Mouse (Mus musculus): Measurements from ENCODE around the gene Hcar2. TPM values are rescaled to one million over a fixed set of nuclear protein-coding genes. Genes with fewer than 3 reads are reported as not detected.
A peak's percentile ranks its signal among the peaks of the same experiment; 100 is the strongest.

Hcar2 gene
- polyA plus RNA-seq, 1 experiment, result 2.7 TPM

- Histone ChIP-seq H3K27ac (ENCODE audit: control insufficient read depth, insufficient read depth, low read length) (no peak overlapping the region), H3K27me3 (ENCODE audit: control insufficient read depth, insufficient read depth, low read length) (no peaks in the 10 kb centered on the region), H3K36me3 (ENCODE audit: control insufficient read depth, insufficient read depth, low read length) (no peaks in the 10 kb centered on the region), H3K4me1 (replicated peaks; ENCODE audit: control insufficient read depth, insufficient read depth, low read length) (peaks cover 9% of the 10 kb centered on the region), H3K4me3 (ENCODE audit: control insufficient read depth, insufficient read depth, low read length) (peak overlapping the region; percentile 41)
- WGBS, result 12% methylated on average over 13 of the region's 13 CpGs
- no peak for DNase-seq
- TF ChIP-seq CTCF (IDR thresholded peaks at IDR 0.05; ENCODE audit: borderline replicate concordance, control insufficient read depth, extremely low read depth, insufficient read depth, low read length, poor library complexity) (no peak), POLR2A (IDR thresholded peaks at IDR 0.05; ENCODE audit: control insufficient read depth, extremely low read depth, insufficient read depth, low read length, poor library complexity) (no peak)
Observed at GRCm38 (mm10) chr5:123897352-123897751, 32.1 kb upstream of the Hcar2 start.

DNA sequence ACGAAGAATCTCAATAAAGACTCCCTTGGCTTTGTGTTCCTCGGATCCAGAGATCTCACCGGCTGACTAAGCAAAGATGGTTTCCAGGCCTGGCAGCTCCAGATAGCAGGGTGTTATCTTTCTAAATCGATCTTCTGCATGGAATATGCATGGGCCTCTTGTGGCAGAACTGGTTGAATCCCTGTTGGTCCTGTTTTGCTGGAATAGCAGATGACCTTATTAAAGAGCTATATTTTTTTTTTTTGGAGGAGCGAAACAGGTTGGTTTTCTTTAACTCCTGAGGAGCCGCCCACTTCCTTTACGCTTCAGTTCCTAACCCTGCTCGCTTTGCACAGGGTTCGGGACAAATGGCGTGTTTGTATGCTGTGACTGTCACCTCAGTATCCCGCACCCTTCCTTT is 31.1 kb upstream of the Hcar2 start:
- Histone ChIP-seq H3K4me3 (ENCODE audit: control insufficient read depth, insufficient read depth, low read length) (no peak overlapping the region), H3K36me3 (ENCODE audit: control insufficient read depth, insufficient read depth, low read length) (no peaks in the 10 kb centered on the region), H3K4me1 (replicated peaks; ENCODE audit: control insufficient read depth, insufficient read depth, low read length) (peaks cover 11% of the 10 kb centered on the region), H3K27me3 (ENCODE audit: control insufficient read depth, insufficient read depth, low read length) (no peaks in the 10 kb centered on the region), H3K27ac (ENCODE audit: control insufficient read depth, insufficient read depth, low read length) (no peak overlapping the region)
- no peak for TF ChIP-seq POLR2A (IDR thresholded peaks at IDR 0.05; ENCODE audit: control insufficient read depth, extremely low read depth, insufficient read depth, low read length, poor library complexity)
- no peak for TF ChIP-seq CTCF (IDR thresholded peaks at IDR 0.05; ENCODE audit: borderline replicate concordance, control insufficient read depth, extremely low read depth, insufficient read depth, low read length, poor library complexity)
- DNase-seq, result no peak
- WGBS, result 92% methylated on average over 11 of the region's 11 CpGs

- H3K4me3 ChIP-seq (ENCODE audit: control insufficient read depth, insufficient read depth, low read length), result no peak overlapping the region
- 49% methylated on average over 5 of the region's 5 CpGs for whole genome bisulfite sequencing
- no peak overlapping the region for H3K27ac ChIP-seq (ENCODE audit: control insufficient read depth, insufficient read depth, low read length)
- TF ChIP-seq CTCF (IDR thresholded peaks at IDR 0.05; ENCODE audit: borderline replicate concordance, control insufficient read depth, extremely low read depth, insufficient read depth, low read length, poor library complexity) (no peak), POLR2A (IDR thresholded peaks at IDR 0.05; ENCODE audit: control insufficient read depth, extremely low read depth, insufficient read depth, low read length, poor library complexity) (no peak)
- peaks cover 11% of the 10 kb centered on the region for H3K4me1 ChIP-seq (replicated peaks; ENCODE audit: control insufficient read depth, insufficient read depth, low read length)
- H3K36me3 ChIP-seq (ENCODE audit: control insufficient read depth, insufficient read depth, low read length), result no peaks in the 10 kb centered on the region
- H3K27me3 ChIP-seq (ENCODE audit: control insufficient read depth, insufficient read depth, low read length), result no peaks in the 10 kb centered on the region
- no peak for DNase-seq
Observed at GRCm38 (mm10) chr5:123893520-123893919, 28.2 kb upstream of the Hcar2 start.

DNA sequence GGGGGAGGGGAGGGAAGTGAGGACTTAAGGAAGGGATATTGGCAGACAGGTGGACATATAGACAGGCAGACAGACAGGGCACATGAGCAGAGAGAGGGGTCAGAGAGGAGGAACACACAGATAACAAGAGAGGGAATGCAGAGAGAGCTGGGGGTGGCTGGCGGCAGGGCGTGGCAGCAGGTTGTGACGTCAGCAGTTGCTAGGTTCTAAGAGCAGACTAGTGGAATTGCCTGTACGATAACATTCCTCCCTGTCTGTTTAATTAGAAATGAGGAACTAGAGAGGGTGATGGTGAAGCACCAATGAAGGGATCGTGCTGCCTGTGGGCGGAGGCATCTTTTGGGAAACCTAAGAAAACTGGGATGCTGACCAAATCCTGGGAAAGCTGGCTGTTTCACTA is 26.4 kb upstream of the Hcar2 start:
- H3K36me3 ChIP-seq (ENCODE audit: control insufficient read depth, insufficient read depth, low read length), result no peaks in the 10 kb centered on the region
- no peak for TF ChIP-seq CTCF (IDR thresholded peaks at IDR 0.05; ENCODE audit: borderline replicate concordance, control insufficient read depth, extremely low read depth, insufficient read depth, low read length, poor library complexity)
- no peak for TF ChIP-seq POLR2A (IDR thresholded peaks at IDR 0.05; ENCODE audit: control insufficient read depth, extremely low read depth, insufficient read depth, low read length, poor library complexity)
- H3K27me3 ChIP-seq (ENCODE audit: control insufficient read depth, insufficient read depth, low read length), result no peaks in the 10 kb centered on the region
- H3K4me1 ChIP-seq (replicated peaks; ENCODE audit: control insufficient read depth, insufficient read depth, low read length), result peaks cover 2% of the 10 kb centered on the region; the same call in 1 of the 2 replicates
- no peak overlapping the region for H3K4me3 ChIP-seq (ENCODE audit: control insufficient read depth, insufficient read depth, low read length)
- 21% methylated on average over 6 of the region's 6 CpGs for WGBS
- DNase-seq, result peak; percentile 32
- H3K27ac ChIP-seq (ENCODE audit: control insufficient read depth, insufficient read depth, low read length), result no peak overlapping the region

- no peak for DNase-seq
- Histone ChIP-seq H3K4me3 (ENCODE audit: control insufficient read depth, insufficient read depth, low read length) (no peak overlapping the region), H3K27me3 (ENCODE audit: control insufficient read depth, insufficient read depth, low read length) (no peaks in the 10 kb centered on the region), H3K36me3 (ENCODE audit: control insufficient read depth, insufficient read depth, low read length) (no peaks in the 10 kb centered on the region), H3K4me1 (replicated peaks; ENCODE audit: control insufficient read depth, insufficient read depth, low read length) (0 out of 2 replicates have a peak, but pooled peaks cover 2% of the 10 kb centered on the region), H3K27ac (ENCODE audit: control insufficient read depth, insufficient read depth, low read length) (no peak overlapping the region)
- 83% methylated on average over 5 of the region's 5 CpGs for WGBS
- TF ChIP-seq CTCF (IDR thresholded peaks at IDR 0.05; ENCODE audit: borderline replicate concordance, control insufficient read depth, extremely low read depth, insufficient read depth, low read length, poor library complexity) (no peak), POLR2A (IDR thresholded peaks at IDR 0.05; ENCODE audit: control insufficient read depth, extremely low read depth, insufficient read depth, low read length, poor library complexity) (no peak)
Observed at GRCm38 (mm10) chr5:123890987-123891386, 25.7 kb upstream of the Hcar2 start.

GRCm38 (mm10) chr5:123890312-123890711 is 25.0 kb upstream of the Hcar2 start:
- no peak for TF ChIP-seq POLR2A (IDR thresholded peaks at IDR 0.05; ENCODE audit: control insufficient read depth, extremely low read depth, insufficient read depth, low read length, poor library complexity)
- no peak for TF ChIP-seq CTCF (IDR thresholded peaks at IDR 0.05; ENCODE audit: borderline replicate concordance, control insufficient read depth, extremely low read depth, insufficient read depth, low read length, poor library complexity)
- H3K4me3 ChIP-seq (ENCODE audit: control insufficient read depth, insufficient read depth, low read length), result no peak overlapping the region
- H3K4me1 ChIP-seq (replicated peaks; ENCODE audit: control insufficient read depth, insufficient read depth, low read length), result 0 out of 2 replicates have a peak, but pooled peaks cover 2% of the 10 kb centered on the region
- no peaks in the 10 kb centered on the region for H3K36me3 ChIP-seq (ENCODE audit: control insufficient read depth, insufficient read depth, low read length)
- no peak overlapping the region for H3K27ac ChIP-seq (ENCODE audit: control insufficient read depth, insufficient read depth, low read length)
- no peaks in the 10 kb centered on the region for H3K27me3 ChIP-seq (ENCODE audit: control insufficient read depth, insufficient read depth, low read length)
- 89% methylated on average over 2 of the region's 2 CpGs for WGBS
- no peak for DNase-seq

- 66% methylated on average over 3 of the region's 3 CpGs for WGBS
- H3K4me1 ChIP-seq (replicated peaks; ENCODE audit: control insufficient read depth, insufficient read depth, low read length), result no peaks in the 10 kb centered on the region
- TF ChIP-seq POLR2A (IDR thresholded peaks at IDR 0.05; ENCODE audit: control insufficient read depth, extremely low read depth, insufficient read depth, low read length, poor library complexity) (no peak), CTCF (IDR thresholded peaks at IDR 0.05; ENCODE audit: borderline replicate concordance, control insufficient read depth, extremely low read depth, insufficient read depth, low read length, poor library complexity) (no peak)
Observed at GRCm38 (mm10) chr5:123886365-123886764, 21.1 kb upstream of the Hcar2 start.

More at GRCm38 (mm10) chr5:123886365-123886764, 21.1 kb upstream of the Hcar2 start:
- Histone ChIP-seq H3K27ac (ENCODE audit: control insufficient read depth, insufficient read depth, low read length) (no peak overlapping the region), H3K27me3 (ENCODE audit: control insufficient read depth, insufficient read depth, low read length) (no peaks in the 10 kb centered on the region), H3K4me3 (ENCODE audit: control insufficient read depth, insufficient read depth, low read length) (no peak overlapping the region), H3K36me3 (ENCODE audit: control insufficient read depth, insufficient read depth, low read length) (no peaks in the 10 kb centered on the region)
- no peak for DNase-seq
